Mouse (Mus musculus): ENCODE data around the gene Gm10762. TPM values are rescaled to one million over a fixed set of nuclear protein-coding genes. Genes with fewer than 3 reads are reported as not detected.
A peak's percentile ranks its signal among the peaks of the same experiment; 100 is the strongest.
"Not testable (repeated sequence)": the region's sequence is repeated elsewhere in the genome, so short reads cannot be mapped to it uniquely, and the experiment has no call there.

Gm10762 gene
- total RNA-seq (2015; ENCODE audit: low replicate concordance): 2.5 TPM in 1 of 2 replicates, not detected in the other
- total RNA-seq (2017; ENCODE audit: low replicate concordance): 0.51 and 4.5 TPM in 2 replicates

DNA sequence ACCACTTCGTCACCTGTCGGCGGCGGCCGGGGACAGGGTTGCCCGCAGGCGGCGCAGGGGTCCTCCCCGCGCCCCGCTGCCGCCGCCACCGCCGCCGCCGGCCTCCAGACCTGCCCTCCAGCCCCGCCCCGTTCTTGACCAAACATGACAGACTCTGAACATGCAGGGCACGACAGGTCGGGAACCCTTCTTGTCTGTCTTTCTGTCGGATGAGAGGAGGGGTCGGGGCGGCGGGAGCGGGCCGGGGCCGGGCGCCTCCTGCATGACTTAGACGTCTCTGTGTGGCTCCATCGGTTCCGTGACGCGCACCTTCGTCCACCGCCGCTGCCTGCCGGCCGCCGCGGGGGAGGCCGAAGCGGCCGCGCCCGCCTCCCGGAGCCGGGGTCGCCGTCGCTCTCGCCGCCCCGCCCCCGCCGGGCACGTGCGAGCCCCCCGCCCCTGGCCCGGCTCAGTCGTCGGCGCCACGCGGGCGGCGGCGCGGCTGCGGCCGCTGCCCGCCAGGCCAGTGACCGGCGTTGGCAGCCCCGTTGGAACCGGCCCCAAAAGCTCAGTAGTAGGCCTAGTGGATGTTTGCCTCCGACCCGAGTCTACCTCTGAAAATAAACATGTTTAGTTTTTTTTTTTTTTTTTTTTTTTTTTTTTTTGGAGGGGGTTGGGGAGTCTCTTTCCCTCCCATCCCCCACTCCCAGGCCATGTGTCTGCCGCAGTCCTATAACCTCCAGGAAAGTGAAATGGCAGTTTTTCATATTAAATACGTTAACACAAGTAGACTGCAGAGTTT, at the start of gene Gm10762:
Gene Gm10762, minus strand, starts transcription at position 65 of the 781 bp plus-strand sequence.
- ATAC-seq (replicated peaks; ENCODE audit: low FRiP score, poor library complexity, severe bottlenecking): peak; percentile 53

DNA sequence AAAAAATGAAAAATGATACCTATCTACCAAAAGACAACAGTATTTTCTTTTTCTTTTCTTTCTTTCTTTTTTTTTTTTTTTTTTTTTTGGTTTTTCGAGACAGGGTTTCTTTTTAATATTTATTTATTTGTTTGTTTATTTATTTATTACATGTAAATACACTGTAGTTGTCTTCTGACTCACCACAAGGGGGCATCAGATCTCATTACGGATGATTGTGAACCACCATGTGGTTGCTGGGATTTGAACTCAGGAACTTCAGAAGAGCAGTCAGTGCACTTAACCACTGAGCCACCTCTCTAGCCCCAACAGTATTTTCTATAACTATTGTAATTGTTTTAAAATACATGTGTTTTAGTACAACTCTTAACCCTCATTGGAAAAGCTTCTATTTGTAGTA, 41.3 kb upstream of the Gm10762 start:
- not testable (repeated sequence) for ATAC-seq (replicated peaks; ENCODE audit: low FRiP score, poor library complexity, severe bottlenecking)

GRCm38 (mm10) chr2:129006194-129006749, 38.7 kb upstream of the Gm10762 start:
- no peak for ATAC-seq (replicated peaks; ENCODE audit: low FRiP score, poor library complexity, severe bottlenecking)

DNA sequence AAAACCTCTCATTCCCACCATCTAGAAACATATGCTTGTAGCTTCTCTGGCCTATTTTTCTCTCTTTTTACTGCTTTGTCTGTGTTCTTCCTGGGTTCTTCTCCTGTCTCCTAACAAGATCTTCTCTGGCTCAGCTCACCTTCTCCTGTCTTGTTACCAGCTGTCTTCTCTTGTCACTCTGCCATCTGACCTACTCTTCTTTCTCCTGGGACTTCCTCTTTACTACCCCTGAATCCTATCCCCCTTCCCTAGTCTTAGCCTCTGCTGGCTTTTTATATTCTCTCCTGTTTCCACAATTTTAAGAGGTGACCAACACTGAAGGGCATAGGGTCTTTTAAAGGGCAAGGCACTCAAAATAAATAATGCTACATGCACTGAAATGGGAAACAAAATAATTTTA, 37.3 kb upstream of the Gm10762 start:
- no peak for ATAC-seq (replicated peaks; ENCODE audit: low FRiP score, poor library complexity, severe bottlenecking)

- no peak for ATAC-seq (replicated peaks; ENCODE audit: low FRiP score, poor library complexity, severe bottlenecking)
These were observed 17.2 kb upstream of the Gm10762 start for GRCm38 (mm10) chr2:128984746-128985145.

- no peak for ATAC-seq (replicated peaks; ENCODE audit: low FRiP score, poor library complexity, severe bottlenecking)
These were observed 8.0 kb upstream of the Gm10762 start for GRCm38 (mm10) chr2:128975572-128975971.

DNA sequence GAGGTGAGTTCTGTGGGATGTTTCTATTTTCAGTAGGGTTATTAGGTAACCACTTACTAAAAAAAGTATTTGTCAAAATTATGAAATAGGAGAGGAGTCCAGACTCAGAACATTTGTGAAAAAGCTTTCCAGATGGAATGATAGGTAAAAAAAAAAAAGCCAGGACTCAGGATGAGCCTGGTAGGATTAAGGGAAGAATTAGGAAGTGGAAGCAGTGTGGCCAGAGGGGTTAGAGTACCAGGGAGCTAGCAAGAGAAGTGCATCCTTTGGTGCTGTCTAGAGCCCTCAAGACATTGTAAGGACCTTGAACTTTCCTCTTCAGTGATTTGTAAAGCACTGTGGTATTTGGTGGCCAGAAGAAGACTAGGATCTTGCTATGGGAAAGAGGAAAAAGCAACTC, 4.8 kb upstream of the Gm10762 start:
- no peak for ATAC-seq (replicated peaks; ENCODE audit: low FRiP score, poor library complexity, severe bottlenecking)

- no peak for ATAC-seq (replicated peaks; ENCODE audit: low FRiP score, poor library complexity, severe bottlenecking)
These were observed 1.1 kb upstream of the Gm10762 start for GRCm38 (mm10) chr2:128968475-128969083.

- ATAC-seq (replicated peaks; ENCODE audit: low FRiP score, poor library complexity, severe bottlenecking): peak; percentile 98
These were observed 614 bp downstream of the Gm10762 start, which contains the start of gene Zc3h6 for GRCm38 (mm10) chr2:128966641-128967580. Zc3h6 (plus strand) TSS chr2:128967402.

- ATAC-seq (replicated peaks; ENCODE audit: low FRiP score, poor library complexity, severe bottlenecking): no peak
These were observed 1.3 kb downstream of the Gm10762 start for GRCm38 (mm10) chr2:128966236-128966635.

GRCm38 (mm10) chr2:128965505-128966105, 1.9 kb downstream of the Gm10762 start:
- no peak for ATAC-seq (replicated peaks; ENCODE audit: low FRiP score, poor library complexity, severe bottlenecking)

GRCm38 (mm10) chr2:128954186-128954585, 13.3 kb downstream of the Gm10762 start:
- ATAC-seq (replicated peaks; ENCODE audit: low FRiP score, poor library complexity, severe bottlenecking): no peak

- ATAC-seq (replicated peaks; ENCODE audit: low FRiP score, poor library complexity, severe bottlenecking): no peak
These were observed 19.4 kb downstream of the Gm10762 start for GRCm38 (mm10) chr2:128947962-128948588.

DNA sequence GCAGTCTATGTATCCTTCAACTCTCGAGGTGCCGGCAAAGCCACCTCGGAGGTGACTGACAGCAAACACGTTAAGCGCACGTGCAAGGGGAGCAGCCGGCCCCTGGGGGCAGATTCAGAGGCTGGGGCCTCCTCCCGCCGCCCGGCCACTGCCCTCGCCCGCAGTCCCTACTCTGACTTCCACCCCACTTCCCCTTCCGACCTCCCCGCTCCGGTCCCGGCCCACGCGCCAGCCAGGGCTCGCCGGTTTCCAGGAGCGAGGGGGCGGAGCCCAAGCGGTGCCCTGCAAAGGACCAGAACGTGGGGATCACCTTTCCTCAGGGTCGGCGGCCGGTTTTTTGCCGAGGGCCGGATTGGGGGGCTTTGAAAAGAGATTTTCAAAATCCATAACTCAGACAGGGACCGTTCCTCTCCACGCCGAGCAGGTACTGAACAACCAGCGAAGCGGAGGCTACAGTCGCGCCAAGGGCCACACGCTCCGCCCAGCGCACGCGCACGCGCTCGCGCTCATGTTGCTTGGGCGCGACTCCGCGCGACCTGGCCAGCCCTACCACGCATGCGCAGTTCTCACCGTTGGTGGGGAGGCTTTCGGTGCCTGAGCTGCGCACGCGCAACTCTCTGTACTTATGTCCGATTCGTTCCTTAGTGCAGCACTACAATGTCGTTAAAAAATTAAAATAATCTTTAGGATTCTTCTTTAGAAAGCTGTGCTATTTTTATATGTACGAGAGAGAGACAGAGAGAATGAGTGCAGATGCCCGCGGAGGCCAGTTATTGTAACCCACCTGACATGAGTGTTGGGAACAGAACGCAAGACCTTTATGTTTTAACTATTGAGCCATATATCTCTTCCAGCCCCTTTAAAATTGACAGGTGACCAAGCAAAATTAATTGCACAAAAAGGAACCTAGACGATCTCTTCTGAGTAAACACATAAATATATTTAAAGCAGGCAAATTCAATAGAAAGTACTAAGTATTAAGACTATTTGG, 23.7 kb downstream of the Gm10762 start, which contains the start of gene Zc3h8:
Gene Zc3h8, minus strand, starts transcription at position 540 of the 991 bp plus-strand sequence.
- ATAC-seq (replicated peaks; ENCODE audit: low FRiP score, poor library complexity, severe bottlenecking): peak; percentile 98

GRCm38 (mm10) chr2:128936256-128936655, 31.3 kb downstream of the Gm10762 start:
- no peak for ATAC-seq (replicated peaks; ENCODE audit: low FRiP score, poor library complexity, severe bottlenecking)

GRCm38 (mm10) chr2:128930704-128931103, 36.8 kb downstream of the Gm10762 start:
- ATAC-seq (replicated peaks; ENCODE audit: low FRiP score, poor library complexity, severe bottlenecking): no peak

- no peak for ATAC-seq (replicated peaks; ENCODE audit: low FRiP score, poor library complexity, severe bottlenecking)
These were observed 39.1 kb downstream of the Gm10762 start for GRCm38 (mm10) chr2:128928446-128928845.

- no peak for ATAC-seq (replicated peaks; ENCODE audit: low FRiP score, poor library complexity, severe bottlenecking)
These were observed 42.7 kb downstream of the Gm10762 start for GRCm38 (mm10) chr2:128924799-128925198.
